Mouse (Mus musculus) erythroblast, embryonic 14.5 days (primary cell): ENCODE measurements around the gene Prr5.

Source experiments
- GATA1 ChIP-seq: IDR thresholded peaks from 2 replicates; pipeline ENCODE4 v1.6.1; 2012; ENCODE audit warnings: low read length, inconsistent platforms, mixed read lengths
- TAL1 ChIP-seq: IDR thresholded peaks from 3 replicates; pipeline ENCODE4 v1.6.1; 2012; ENCODE audit warnings: low read length, inconsistent platforms, mixed read lengths

DNA sequence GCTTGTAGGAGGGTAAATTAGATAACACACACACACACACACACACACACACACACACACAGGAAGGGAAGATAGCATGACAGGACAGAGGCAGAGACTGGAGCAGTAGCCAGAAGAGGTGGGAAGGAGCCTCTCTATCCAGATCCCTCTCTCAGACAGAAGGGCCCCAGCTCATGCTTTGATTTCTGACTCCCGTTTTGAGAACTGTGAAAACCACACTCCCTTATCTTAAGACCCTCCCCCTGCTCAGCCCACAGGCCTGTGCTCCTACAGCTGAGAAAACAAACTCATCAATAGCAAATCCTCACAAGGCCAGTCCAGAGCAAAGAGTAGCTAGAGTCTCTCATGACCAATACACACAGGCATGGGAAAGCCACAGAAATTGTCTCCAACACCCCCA lies 26.2 kb upstream of the Prr5 start:
- TF ChIP-seq GATA1 = no peak
- TF ChIP-seq TAL1 = no peak
